Mouse (Mus musculus): ENCODE measurements at regions not wholly inside any gene's neighbourhood (a gene's known extent, or its start where the extent isn't known, plus 50 kb on each side); places are given as distances from the start of the nearest gene placed in this dataset.

- Histone ChIP-seq H3K27me3 (ENCODE audit: insufficient read depth, low read length) (no peaks in the 10 kb centered on the region), H3K27ac (ENCODE audit: low read depth, low read length) (no peak overlapping the region), H3K9ac (no peak overlapping the region), H3K36me3 (ENCODE audit: insufficient read depth) (no peaks in the 10 kb centered on the region), H3K4me2 (ENCODE audit: low read depth) (no peak overlapping the region), H3K4me1 (ENCODE audit: insufficient read depth) (no peaks in the 10 kb centered on the region), H3K9me3 (ENCODE audit: low read length) (no peaks in the 10 kb centered on the region), H3K4me3 (ENCODE audit: low read depth, low read length) (no peak overlapping the region)
- WGBS = 14% methylated on average over 3 of the region's 3 CpGs
- ATAC-seq (no peak; the same call in 1 of the 2 replicates), DNase-seq (no peak)
- TF ChIP-seq CTCF (IDR thresholded peaks at IDR 0.05; ENCODE audit: low read depth) = no peak
Measured at GRCm38 (mm10) chr13:69272506-69272905, 261.0 kb upstream of the Nsun2 start.

- 82% methylated on average over 8 of the region's 8 CpGs for WGBS
- Histone ChIP-seq H3K4me2 (ENCODE audit: low read depth) (no peak overlapping the region), H3K9me3 (ENCODE audit: low read length) (no peaks in the 10 kb centered on the region), H3K27me3 (ENCODE audit: insufficient read depth, low read length) (no peaks in the 10 kb centered on the region), H3K9ac (no peak overlapping the region), H3K36me3 (ENCODE audit: insufficient read depth) (no peaks in the 10 kb centered on the region), H3K27ac (ENCODE audit: low read depth, low read length) (no peak overlapping the region), H3K4me3 (ENCODE audit: low read depth, low read length) (no peak overlapping the region), H3K4me1 (ENCODE audit: insufficient read depth) (no peaks in the 10 kb centered on the region)
- no peak for ATAC-seq
- TF ChIP-seq CTCF (IDR thresholded peaks at IDR 0.05; ENCODE audit: low read depth) = no peak
- no peak for DNase-seq
Measured at GRCm38 (mm10) chr13:69279647-69280046, 253.9 kb upstream of the Nsun2 start.

GRCm38 (mm10) chr13:69294483-69294882 is 239.1 kb upstream of the Nsun2 start:
- peak; percentile 16 for DNase-seq
- H3K27ac ChIP-seq (ENCODE audit: low read depth, low read length) = no peak overlapping the region
- WGBS = 70% methylated on average over 1 of the region's 1 CpGs
- H3K27me3 ChIP-seq (ENCODE audit: insufficient read depth, low read length) = no peaks in the 10 kb centered on the region
- no peaks in the 10 kb centered on the region for H3K9me3 ChIP-seq (ENCODE audit: low read length)
- no peak overlapping the region for H3K4me3 ChIP-seq (ENCODE audit: low read depth, low read length)
- no peak for TF ChIP-seq CTCF (IDR thresholded peaks at IDR 0.05; ENCODE audit: low read depth)
- H3K4me1 ChIP-seq (ENCODE audit: insufficient read depth) = no peaks in the 10 kb centered on the region
- no peak overlapping the region for H3K4me2 ChIP-seq (ENCODE audit: low read depth)
- no peak for ATAC-seq
- H3K9ac ChIP-seq = no peak overlapping the region
- no peaks in the 10 kb centered on the region for H3K36me3 ChIP-seq (ENCODE audit: insufficient read depth)

- ATAC-seq (no peak), DNase-seq (no peak)
- H3K27me3 ChIP-seq (ENCODE audit: insufficient read depth, low read length) = no peaks in the 10 kb centered on the region
- no peaks in the 10 kb centered on the region for H3K4me1 ChIP-seq (ENCODE audit: insufficient read depth)
- TF ChIP-seq CTCF (IDR thresholded peaks at IDR 0.05; ENCODE audit: low read depth) = no peak
- H3K4me2 ChIP-seq (ENCODE audit: low read depth) = no peak overlapping the region
- 88% methylated on average over 2 of the region's 2 CpGs for WGBS
- no peak overlapping the region for H3K9ac ChIP-seq
- H3K9me3 ChIP-seq (ENCODE audit: low read length) = no peaks in the 10 kb centered on the region
- no peak overlapping the region for H3K27ac ChIP-seq (ENCODE audit: low read depth, low read length)
- no peaks in the 10 kb centered on the region for H3K36me3 ChIP-seq (ENCODE audit: insufficient read depth)
- no peak overlapping the region for H3K4me3 ChIP-seq (ENCODE audit: low read depth, low read length)
Measured at GRCm38 (mm10) chr13:69303316-69303715, 230.2 kb upstream of the Nsun2 start.

- Histone ChIP-seq H3K4me2 (ENCODE audit: low read depth) (no peak overlapping the region), H3K4me3 (ENCODE audit: low read depth, low read length) (no peak overlapping the region), H3K36me3 (ENCODE audit: insufficient read depth) (no peaks in the 10 kb centered on the region), H3K4me1 (ENCODE audit: insufficient read depth) (no peaks in the 10 kb centered on the region), H3K27ac (ENCODE audit: low read depth, low read length) (no peak overlapping the region), H3K9ac (no peak overlapping the region), H3K9me3 (ENCODE audit: low read length) (no peaks in the 10 kb centered on the region), H3K27me3 (ENCODE audit: insufficient read depth, low read length) (no peaks in the 10 kb centered on the region)
- ATAC-seq (no peak), DNase-seq (no peak)
- no peak for TF ChIP-seq CTCF (IDR thresholded peaks at IDR 0.05; ENCODE audit: low read depth)
- 82% methylated on average over 8 of the region's 8 CpGs for WGBS
Measured at GRCm38 (mm10) chr13:69330412-69331000, 203.0 kb upstream of the Nsun2 start.

GRCm38 (mm10) chr13:69331537-69332435 is 201.8 kb upstream of the Nsun2 start:
- ATAC-seq (peak; percentile 88; the same call in 1 of the 2 replicates), DNase-seq (peak; percentile 27)
- 0 out of 2 replicates have a peak overlapping the region, but pooled peaks have one; percentile 1 for H3K9ac ChIP-seq
- 47% methylated on average over 19 of the region's 19 CpGs for WGBS
- no peaks in the 10 kb centered on the region for H3K4me1 ChIP-seq (ENCODE audit: insufficient read depth)
- no peak overlapping the region for H3K4me2 ChIP-seq (ENCODE audit: low read depth)
- H3K4me3 ChIP-seq (ENCODE audit: low read depth, low read length) = no peak overlapping the region
- H3K27ac ChIP-seq (ENCODE audit: low read depth, low read length) = no peak overlapping the region; the same call in 1 of the 2 replicates
- no peaks in the 10 kb centered on the region for H3K9me3 ChIP-seq (ENCODE audit: low read length)
- H3K36me3 ChIP-seq (ENCODE audit: insufficient read depth) = no peaks in the 10 kb centered on the region
- H3K27me3 ChIP-seq (ENCODE audit: insufficient read depth, low read length) = no peaks in the 10 kb centered on the region
- no peak for TF ChIP-seq CTCF (IDR thresholded peaks at IDR 0.05; ENCODE audit: low read depth)

GRCm38 (mm10) chr13:69343806-69344205 is 189.7 kb upstream of the Nsun2 start:
- no peaks in the 10 kb centered on the region for H3K4me1 ChIP-seq (ENCODE audit: insufficient read depth)
- H3K4me2 ChIP-seq (ENCODE audit: low read depth) = no peak overlapping the region
- no peak overlapping the region for H3K9ac ChIP-seq
- no peaks in the 10 kb centered on the region for H3K27me3 ChIP-seq (ENCODE audit: insufficient read depth, low read length)
- no peak for TF ChIP-seq CTCF (IDR thresholded peaks at IDR 0.05; ENCODE audit: low read depth)
- no peak overlapping the region for H3K27ac ChIP-seq (ENCODE audit: low read depth, low read length)
- no peak overlapping the region for H3K4me3 ChIP-seq (ENCODE audit: low read depth, low read length)
- ATAC-seq = no peak
- H3K9me3 ChIP-seq (ENCODE audit: low read length) = no peaks in the 10 kb centered on the region
- no peak for DNase-seq
- no peaks in the 10 kb centered on the region for H3K36me3 ChIP-seq (ENCODE audit: insufficient read depth)
